Mouse (Mus musculus) gastrocnemius, postnatal 25 days (tissue): ENCODE results near the gene Card11. TPM values are rescaled to one million over a fixed set of nuclear protein-coding genes. Genes with fewer than 3 reads are reported as not detected.

Experiments used
- DNase-seq: peaks from one replicate; pipeline ENCODE4 v3.0.0; 2022
- microRNA-seq, 2 experiments: library from miRNA; unstranded; fragments of <30 nt; microRNA quantifications; one replicate each; pipeline ENCODE4 v1.2.0; 2021; ENCODE audit warnings: borderline replicate concordance in 2 of 2
- total RNA-seq, 2 experiments: library from RNA; stranded (reverse); gene quantifications; 1 replicate in 1 of 2; 2 replicates in 1 of 2; pipeline ENCODE4 v1.2.3; 2021

Gene Card11
- total RNA-seq, 2 experiments from 2014 or later: 0.16 to 0.31 TPM

DNA sequence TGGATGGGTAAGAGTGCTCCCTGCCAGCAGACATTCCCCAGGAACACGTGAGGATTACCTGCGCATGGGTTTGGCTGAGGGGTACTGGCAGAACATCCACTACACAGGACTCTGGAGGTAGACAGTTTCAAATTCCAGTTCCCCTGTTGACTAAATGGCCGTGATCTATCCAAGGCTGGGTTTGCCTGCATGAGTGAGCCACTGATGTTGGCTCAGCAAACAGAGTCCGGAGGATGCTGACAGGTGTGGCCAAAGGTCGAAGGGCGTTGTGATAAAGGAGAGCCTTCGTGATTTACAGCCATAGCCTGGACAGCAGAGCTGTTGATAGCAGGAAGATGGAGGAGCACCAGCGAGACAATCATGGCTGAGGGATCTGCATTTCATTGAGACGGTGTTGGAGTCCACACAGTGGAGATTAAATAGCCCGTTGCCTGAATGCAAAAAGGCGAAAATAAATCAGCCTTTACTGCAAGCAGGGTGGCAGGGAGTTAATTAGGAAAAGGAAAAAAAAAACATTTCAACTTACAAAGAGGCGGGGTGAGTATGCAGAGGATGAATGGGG, 147.9 kb downstream of the Card11 start:
- DNase-seq: no peak

DNA sequence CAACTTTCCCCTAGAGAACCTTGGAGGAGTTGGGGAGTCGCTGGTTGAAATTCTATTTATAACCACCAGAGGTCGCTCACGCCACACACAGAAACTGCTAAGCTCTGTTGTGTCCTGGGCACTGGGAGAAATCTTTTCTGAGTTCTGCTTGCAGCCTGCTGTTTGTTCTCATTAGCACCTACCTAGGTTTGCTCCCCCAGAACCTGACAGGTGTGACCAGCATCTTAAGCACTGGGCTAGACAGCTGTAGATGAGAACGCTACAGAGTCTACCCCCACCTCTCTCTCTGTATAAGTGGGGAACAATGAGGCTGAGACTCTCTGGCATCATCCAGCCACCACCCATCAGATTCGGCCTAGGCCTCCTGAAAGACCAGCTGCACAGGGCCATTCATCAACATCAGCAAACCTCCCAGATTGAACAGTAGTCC, 153.1 kb downstream of the Card11 start:
- no peak for DNase-seq

GRCm38 (mm10) chr5:140841942-140842341, 158.4 kb downstream of the Card11 start:
- no peak for DNase-seq

- no peak for DNase-seq
These were observed 169.3 kb downstream of the Card11 start for GRCm38 (mm10) chr5:140831064-140831431.

- peak; percentile 98 for DNase-seq
These were observed 169.9 kb downstream of the Card11 start, which contains the start of gene Gna12 for GRCm38 (mm10) chr5:140830314-140831063. TSS of gene Gna12 (minus strand) at chr5:140830431.

GRCm38 (mm10) chr5:140829911-140830294, 170.5 kb downstream of the Card11 start:
- DNase-seq: peak; percentile 34

- no peak for DNase-seq
These were observed 171.1 kb downstream of the Card11 start for GRCm38 (mm10) chr5:140829081-140829910.

DNA sequence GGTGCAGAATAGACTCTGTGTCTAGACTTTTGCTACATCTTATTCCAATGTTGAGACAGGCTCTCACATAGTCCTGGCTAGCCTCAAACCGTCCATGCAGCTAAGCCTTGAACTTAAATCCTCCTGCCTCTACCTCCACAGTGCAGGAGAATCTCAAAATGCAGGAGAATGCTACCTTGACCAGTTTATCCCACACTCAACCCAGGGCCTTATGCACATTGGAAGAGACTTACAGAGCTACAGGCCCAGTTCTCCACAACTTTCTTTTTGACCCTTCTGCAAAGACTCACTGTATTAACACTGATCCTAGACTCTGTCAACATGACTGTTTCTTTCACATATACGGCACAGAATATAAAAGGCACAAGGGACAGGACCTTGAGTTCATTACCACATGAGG, 172.0 kb downstream of the Card11 start:
- no peak for DNase-seq

GRCm38 (mm10) chr5:140827896-140828295, 172.5 kb downstream of the Card11 start:
- no peak for DNase-seq

DNA sequence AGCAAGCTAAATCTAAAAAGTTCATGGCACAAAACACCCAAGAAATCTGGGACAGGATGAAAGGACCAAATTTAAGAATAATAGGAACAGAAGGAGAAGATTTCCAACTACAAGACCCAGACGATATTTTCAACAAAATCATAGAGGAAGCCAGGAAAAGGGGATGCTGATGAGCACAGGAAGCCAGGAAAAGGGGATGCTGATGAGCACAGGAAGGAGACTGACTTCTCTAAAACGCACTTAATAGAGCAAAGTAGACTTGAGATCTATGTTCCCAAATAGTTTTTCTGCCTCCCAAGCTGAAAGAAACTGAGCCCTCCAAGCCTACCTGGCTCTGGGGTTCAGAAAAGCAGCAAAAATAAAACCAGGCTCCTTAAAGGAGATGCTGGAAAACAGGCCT, 173.0 kb downstream of the Card11 start:
- no peak for DNase-seq

DNA sequence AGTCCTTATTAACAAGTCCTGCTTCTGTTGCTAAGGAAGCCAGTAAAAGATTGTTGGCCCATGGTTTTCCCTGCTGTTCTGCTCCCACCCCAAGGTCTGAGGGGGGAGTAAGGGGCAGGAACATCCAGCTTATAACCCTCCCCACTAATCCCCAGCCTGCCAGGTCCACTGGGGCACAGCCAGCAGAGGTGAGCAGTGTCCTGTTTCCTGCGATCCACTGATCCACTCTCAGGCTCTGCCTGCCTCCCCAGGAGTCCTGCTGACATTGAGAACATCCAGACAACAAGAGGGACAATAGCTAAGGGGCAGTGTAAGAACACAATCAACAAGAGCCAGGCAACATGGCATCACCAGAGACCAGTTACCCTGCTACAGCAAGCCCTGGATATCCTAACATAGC, 173.6 kb downstream of the Card11 start:
- no peak for DNase-seq

DNA sequence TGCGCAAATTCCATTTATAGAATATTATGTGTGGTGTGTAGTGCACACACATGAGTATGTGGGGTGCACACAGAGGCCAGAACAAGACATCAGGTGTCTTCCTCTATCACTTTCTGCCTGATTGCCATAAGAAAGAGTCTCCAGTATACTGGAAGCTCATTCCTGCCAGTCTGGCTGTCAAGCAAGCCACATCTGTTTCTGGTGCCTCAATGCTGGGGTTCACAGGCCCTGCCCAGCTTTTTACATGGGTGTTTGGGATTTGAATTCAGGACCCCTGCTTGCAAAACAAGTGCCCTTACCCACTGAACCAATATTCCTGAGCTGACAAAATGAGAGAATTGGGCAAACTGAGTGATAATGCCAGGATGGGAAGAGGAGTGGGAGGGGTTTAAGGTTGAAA, 174.3 kb downstream of the Card11 start:
- no peak for DNase-seq

GRCm38 (mm10) chr5:140824126-140824525, 176.3 kb downstream of the Card11 start:
- no peak for DNase-seq

DNA sequence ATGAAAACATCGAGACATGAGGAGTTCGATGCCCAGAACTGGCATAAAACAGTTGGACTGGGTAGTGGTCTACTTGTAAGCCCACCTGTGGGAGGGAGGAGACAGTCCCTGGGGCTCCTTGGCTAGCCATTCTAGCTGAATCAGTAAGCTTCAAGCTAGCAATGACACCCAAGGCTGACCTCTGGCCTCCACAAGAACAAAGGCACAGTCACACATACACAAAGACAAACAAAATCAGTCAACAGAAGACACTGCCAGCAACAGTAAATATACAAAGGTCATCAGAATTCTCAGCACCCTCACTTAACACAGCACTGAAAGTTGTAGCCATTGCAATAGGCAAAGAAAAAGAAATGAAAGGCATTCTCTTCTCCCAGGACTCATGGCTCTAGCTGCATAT, 177.0 kb downstream of the Card11 start:
- no peak for DNase-seq

Small RNAs within 50 kb of the gene (microRNA-seq; reads per million reads assigned to microRNA genes)
- 0 reads per million in 2 experiments for gene Gm44385

Other genes with a start within 250 kb of the Card11 start
- gene Gna12, start 170.2 kb downstream of the Card11 start, total RNA-seq: 10 to 100 TPM; 26.2 to 27.7 TPM
- gene Sdk1, start 240.9 kb upstream of the Card11 start, total RNA-seq: 1 to 10 TPM; 2.3 to 2.5 TPM